Comparison of ENCODE assay signal across 12 mouse cellular contexts in genomic region chr10:61627195-61627937, GRCm38 (mm10). TPM values are rescaled to one million over a fixed set of nuclear protein-coding genes. Genes with fewer than 3 reads are reported as not detected.
A peak's percentile ranks its signal among the peaks of the same experiment; 100 is the strongest.
DNase-seq lines count a peak whose midpoint lies in the region; ATAC-seq lines count a peak whose summit lies in the region.
"Had no signal": no experiment of that assay in that cellular context is flagged by ENCODE, and none has a peak within 500 bp of the region (broad histone marks: within the 10 kb centered on the region; RNA-seq: fewer than 3 reads in every experiment).

No protein-coding gene starts in this region.

- DNase-seq in heart, adult 8-10 months (ENCODE audit: low spot score): no peak
- peak; percentile 29 for DNase-seq in neural tube, embryonic 10.5 days (ENCODE audit: extremely low spot score, low spot score)
- peak; percentile 27 for DNase-seq in yolk sac, embryonic 10.5 days (ENCODE audit: low spot score)
- DNase-seq in cerebellum, adult 11-12 months: no peak
- DNase-seq in midbrain, embryonic 14.5 days: no peak

- no peaks in the 10 kb centered on the region for H3K9me3 ChIP-seq in heart, embryonic 11.5 days (replicated peaks; ENCODE audit: control insufficient read depth, low read length)
- no peaks in the 10 kb centered on the region for H3K9me3 ChIP-seq in neural tube, embryonic 15.5 days (replicated peaks)
- H3K9me3 ChIP-seq in heart, embryonic 16.5 days (replicated peaks; ENCODE audit: control insufficient read depth, low read length): no peaks in the 10 kb centered on the region
- H3K9me3 ChIP-seq in midbrain, embryonic 14.5 days (ENCODE audit: control insufficient read depth, low read length): no peaks in the 10 kb centered on the region
- H3K9me3 ChIP-seq: hindbrain, embryonic 13.5 days; midbrain, embryonic 12.5 days had no signal

- H3K9ac ChIP-seq in heart, embryonic 11.5 days (ENCODE audit: low read depth, low read length): no peak overlapping the region
- H3K9ac ChIP-seq in neural tube, embryonic 15.5 days (replicated peaks): no peak overlapping the region
- peak overlapping the region; percentile 12; the same call in 1 of the 2 replicates for H3K9ac ChIP-seq in heart, embryonic 16.5 days (ENCODE audit: low read length)
- H3K9ac ChIP-seq in midbrain, embryonic 14.5 days (replicated peaks; ENCODE audit: low read length): no peak overlapping the region
- H3K9ac ChIP-seq: hindbrain, embryonic 13.5 days; midbrain, embryonic 12.5 days had no signal

- ATAC-seq in heart, embryonic 11.5 days (replicated peaks; ENCODE audit: insufficient number of reproducible peaks, low FRiP score, low TSS enrichment): no peak
- ATAC-seq in neural tube, embryonic 15.5 days (ENCODE audit: low FRiP score): no peak
- no peak for ATAC-seq in heart, embryonic 16.5 days (replicated peaks; ENCODE audit: extremely low read depth, insufficient read depth, low FRiP score)
- ATAC-seq in midbrain, embryonic 14.5 days (ENCODE audit: low FRiP score, low TSS enrichment): no peak

- no peaks in the 10 kb centered on the region for H3K36me3 ChIP-seq in heart, embryonic 11.5 days (ENCODE audit: control insufficient read depth, insufficient read depth, low read length)
- H3K36me3 ChIP-seq in neural tube, embryonic 15.5 days: no peaks in the 10 kb centered on the region
- H3K36me3 ChIP-seq in heart, embryonic 16.5 days (ENCODE audit: control insufficient read depth, insufficient read depth): no peaks in the 10 kb centered on the region
- no peaks in the 10 kb centered on the region for H3K36me3 ChIP-seq in midbrain, embryonic 14.5 days (ENCODE audit: control insufficient read depth, insufficient read depth, low read length)
- H3K36me3 ChIP-seq: hindbrain, embryonic 13.5 days; midbrain, embryonic 12.5 days had no signal

- peaks cover 20% of the 10 kb centered on the region for H3K4me1 ChIP-seq in heart, embryonic 11.5 days (ENCODE audit: control insufficient read depth, insufficient read depth, low read length)
- peaks cover 17% of the 10 kb centered on the region for H3K4me1 ChIP-seq in neural tube, embryonic 15.5 days
- peaks cover 28% of the 10 kb centered on the region for H3K4me1 ChIP-seq in heart, embryonic 16.5 days (ENCODE audit: control insufficient read depth, insufficient read depth, low read length)
- H3K4me1 ChIP-seq in midbrain, embryonic 14.5 days (ENCODE audit: control insufficient read depth, insufficient read depth, low read length): peaks cover 12% of the 10 kb centered on the region; the same call in 1 of the 2 replicates

- peaks cover 17% of the 10 kb centered on the region for H3K27me3 ChIP-seq in heart, embryonic 11.5 days (ENCODE audit: control insufficient read depth, insufficient read depth, low read length)
- H3K27me3 ChIP-seq in neural tube, embryonic 15.5 days (replicated peaks): peaks cover 31% of the 10 kb centered on the region
- peaks cover 21% of the 10 kb centered on the region for H3K27me3 ChIP-seq in heart, embryonic 16.5 days (ENCODE audit: control insufficient read depth, insufficient read depth, low read length)
- H3K27me3 ChIP-seq in midbrain, embryonic 14.5 days (ENCODE audit: control insufficient read depth, insufficient read depth, low read length): peaks cover 14% of the 10 kb centered on the region; the same call in 1 of the 2 replicates

- 34% methylated on average over 15 of the region's 15 CpGs for WGBS in heart, embryonic 11.5 days (ENCODE audit: insufficient replicate concordance)
- 71% methylated on average over 15 of the region's 15 CpGs for WGBS in neural tube, embryonic 15.5 days
- 37% methylated on average over 15 of the region's 15 CpGs for WGBS in heart, embryonic 16.5 days
- WGBS in midbrain, embryonic 14.5 days: 83% methylated on average over 15 of the region's 15 CpGs

- no peak overlapping the region for H3K4me3 ChIP-seq in heart, embryonic 11.5 days (ENCODE audit: low read depth, low read length)
- no peak overlapping the region for H3K4me3 ChIP-seq in neural tube, embryonic 15.5 days (replicated peaks)
- no peak overlapping the region for H3K4me3 ChIP-seq in heart, embryonic 16.5 days (ENCODE audit: low read length)
- H3K4me3 ChIP-seq in midbrain, embryonic 14.5 days (replicated peaks; ENCODE audit: low read depth, low read length): no peak overlapping the region
- H3K4me3 ChIP-seq: hindbrain, embryonic 13.5 days; midbrain, embryonic 12.5 days had no signal

- no peak overlapping the region; the same call in 1 of the 2 replicates for H3K4me2 ChIP-seq in heart, embryonic 11.5 days
- no peak overlapping the region for H3K4me2 ChIP-seq in neural tube, embryonic 15.5 days
- H3K4me2 ChIP-seq in heart, embryonic 16.5 days (ENCODE audit: low read depth, low read length): no peak overlapping the region
- H3K4me2 ChIP-seq in midbrain, embryonic 14.5 days (ENCODE audit: low read length): no peak overlapping the region
- H3K4me2 ChIP-seq: hindbrain, embryonic 13.5 days; midbrain, embryonic 12.5 days had no signal

- peak overlapping the region; percentile 16; the same call in 1 of the 2 replicates for H3K27ac ChIP-seq in heart, embryonic 11.5 days (ENCODE audit: low read depth, low read length)
- H3K27ac ChIP-seq in neural tube, embryonic 15.5 days (replicated peaks): no peak overlapping the region
- H3K27ac ChIP-seq in heart, embryonic 16.5 days (ENCODE audit: low read length): peak overlapping the region; percentile 58
- no peak overlapping the region for H3K27ac ChIP-seq in midbrain, embryonic 14.5 days (replicated peaks; ENCODE audit: low read depth, low read length)
- H3K27ac ChIP-seq: hindbrain, embryonic 13.5 days; midbrain, embryonic 12.5 days had no signal

RNA-seq across cellular contexts. Expression of gene Ppa1, which starts 21.0 kb away (rescaled TPM):
- polyA plus RNA-seq in heart, embryonic 11.5 days (2014; fragmentation: Nextera tagmentation; extraction: Ambion mirVana): 158 and 160 TPM in 2 replicates
- total RNA-seq in heart, adult 8-10 months (2022): 10 to 100 TPM; 71.2 to 81.2 (median 74.4) TPM
- 200 and 209 TPM in 2 replicates for polyA plus RNA-seq in neural tube, embryonic 15.5 days (2015; fragmentation: Nextera tagmentation; extraction: Ambion mirVana)
- 95.5 and 110 TPM in 2 replicates for polyA plus RNA-seq in heart, embryonic 16.5 days (2015; fragmentation: Nextera tagmentation; extraction: Ambion mirVana)
- polyA plus RNA-seq in midbrain, embryonic 14.5 days (2014; fragmentation: Nextera tagmentation; extraction: Ambion mirVana): 205 and 216 TPM in 2 replicates

RNA-seq across cellular contexts. Expression of gene Npffr1, which starts 32.1 kb away (rescaled TPM):
- polyA plus RNA-seq in heart, embryonic 11.5 days (2014; fragmentation: Nextera tagmentation; extraction: Ambion mirVana): 0.13 and 0.15 TPM in 2 replicates
- under 1 TPM in 2 of 4 experiments, not detected in 2; 0.08 to 0.13 TPM for total RNA-seq in heart, adult 8-10 months (2022)
- polyA plus RNA-seq in neural tube, embryonic 15.5 days (2015; fragmentation: Nextera tagmentation; extraction: Ambion mirVana): 0.42 and 0.58 TPM in 2 replicates
- not detected in 2 replicates for polyA plus RNA-seq in heart, embryonic 16.5 days (2015; fragmentation: Nextera tagmentation; extraction: Ambion mirVana)
- polyA plus RNA-seq in midbrain, embryonic 14.5 days (2014; fragmentation: Nextera tagmentation; extraction: Ambion mirVana): 0.87 and 0.98 TPM in 2 replicates
- total RNA-seq: CH12.LX; liver, adult 2 months had no signal
- polyA plus RNA-seq: liver, adult 2 months had no signal

RNA-seq across cellular contexts. Expression of gene Sar1a, which starts 52.7 kb away (rescaled TPM):
- polyA plus RNA-seq in heart, embryonic 11.5 days (2014; fragmentation: Nextera tagmentation; extraction: Ambion mirVana): 182 and 200 TPM in 2 replicates
- 100 to 1,000 TPM; 159 to 182 (median 170) TPM for total RNA-seq in heart, adult 8-10 months (2022)
- 183 and 196 TPM in 2 replicates for polyA plus RNA-seq in neural tube, embryonic 15.5 days (2015; fragmentation: Nextera tagmentation; extraction: Ambion mirVana)
- 164 and 182 TPM in 2 replicates for polyA plus RNA-seq in heart, embryonic 16.5 days (2015; fragmentation: Nextera tagmentation; extraction: Ambion mirVana)
- polyA plus RNA-seq in midbrain, embryonic 14.5 days (2014; fragmentation: Nextera tagmentation; extraction: Ambion mirVana): 189 and 227 TPM in 2 replicates

Comparison
In these comparisons a context has a peak if more than half of its experiments do, and no peak if none do; other contexts are left out.
1. H3K27ac ChIP-seq: peak in heart, embryonic 11.5 days (single experiment) and heart, embryonic 16.5 days (single experiment); none in neural tube, embryonic 15.5 days (single experiment) and midbrain, embryonic 14.5 days (single experiment).
2. DNase-seq: peak in neural tube, embryonic 10.5 days (single experiment) and yolk sac, embryonic 10.5 days (single experiment); none in heart, adult 8-10 months (single experiment), cerebellum, adult 11-12 months (single experiment) and midbrain, embryonic 14.5 days (single experiment).